Mouse (Mus musculus) CH12.LX (cell line): Measurements from ENCODE around the gene Zfp874a.
"Not testable (repeated sequence)": the region's sequence is repeated elsewhere in the genome, so short reads cannot be mapped to it uniquely, and the experiment has no call there.

ENCODE experiments used
- CTCF ChIP-seq, 2 experiments: IDR thresholded peaks in 1 of 2; conservative IDR thresholded peaks in 1 of 2; 2 replicates each; pipeline ENCODE4 v1.5.1; 2011 to 2012; ENCODE audit warnings: low read depth in 2 of 2, low read length in 2 of 2, improper control_type of control experiment in 1 of 2, inconsistent platforms in 1 of 2, mild to moderate bottlenecking in 1 of 2, moderate library complexity in 1 of 2
- EP300 ChIP-seq: IDR thresholded peaks from 2 replicates; pipeline ENCODE4 v1.6.1; 2011; ENCODE audit warnings: low read length, improper control_type of control experiment
- HCFC1 ChIP-seq: IDR thresholded peaks from 2 replicates; pipeline ENCODE4 v1.6.1; 2012; ENCODE audit warnings: low read depth, mild to moderate bottlenecking, inconsistent platforms, low read length, improper control_type of control experiment
- MAFK ChIP-seq: IDR thresholded peaks from 2 replicates; pipeline ENCODE4 v1.6.1; 2011; ENCODE audit warnings: low read length, improper control_type of control experiment; ENCODE audit not compliant: insufficient replicate concordance
- MXI1 ChIP-seq: IDR thresholded peaks from 2 replicates; pipeline ENCODE4 v1.6.1; 2011; ENCODE audit warnings: mild to moderate bottlenecking, low read depth, low read length, improper control_type of control experiment
- MYC ChIP-seq: IDR thresholded peaks from 2 replicates; pipeline ENCODE4 v1.6.1; 2011; ENCODE audit warnings: low read depth, mild to moderate bottlenecking, improper control_type of control experiment, low read length
- NRF1 ChIP-seq: IDR thresholded peaks from 2 replicates; pipeline ENCODE4 v1.6.1; 2014; ENCODE audit warnings: low read depth, mild to moderate bottlenecking, inconsistent platforms, low read length, improper control_type of control experiment, moderate library complexity
- POLR2A ChIP-seq: IDR thresholded peaks from 2 replicates; pipeline ENCODE4 v1.6.1; 2011; ENCODE audit warnings: low read depth, mild to moderate bottlenecking, improper control_type of control experiment, low read length
- POLR2AphosphoS2 ChIP-seq: IDR thresholded peaks from 2 replicates; pipeline ENCODE4 v1.6.1; 2011; ENCODE audit warnings: low read depth, low read length, improper control_type of control experiment
- RAD21 ChIP-seq: IDR thresholded peaks from 2 replicates; pipeline ENCODE4 v1.6.1; 2011; ENCODE audit warnings: low read depth, mild to moderate bottlenecking, low read length, improper control_type of control experiment, moderate library complexity
- RCOR1 ChIP-seq: conservative IDR thresholded peaks from 2 replicates; pipeline ENCODE4 v1.6.1; 2012; ENCODE audit warnings: low read depth, mild to moderate bottlenecking, inconsistent platforms, low read length, improper control_type of control experiment
- SMC3 ChIP-seq: IDR thresholded peaks from 2 replicates; pipeline ENCODE4 v1.6.1; 2011; ENCODE audit warnings: low read depth, low read length, improper control_type of control experiment
- ZC3H11A ChIP-seq: IDR thresholded peaks from 2 replicates; pipeline ENCODE4 v1.6.1; 2012; ENCODE audit warnings: low read depth, mild to moderate bottlenecking, inconsistent platforms, low read length, improper control_type of control experiment

- TF ChIP-seq MAFK; POLR2A; CTCF (conservative IDR thresholded peaks at IDR 0.05 in 1 of 2, IDR thresholded peaks at IDR 0.05 in 1 of 2; ENCODE audit: low read depth in 2 of 2, low read length in 2 of 2); RAD21; ZC3H11A; EP300; RCOR1; MYC; NRF1; HCFC1; POLR2AphosphoS2; SMC3; MXI1: not testable (repeated sequence)
Measured at GRCm38 (mm10) chr13:67437095-67437494, 14.3 kb downstream of the Zfp874a start.
